Mouse (Mus musculus) hindbrain, postnatal 0 days (tissue): ENCODE results near the gene Nrp1. TPM values are rescaled to one million over a fixed set of nuclear protein-coding genes. Genes with fewer than 3 reads are reported as not detected.
A peak's percentile ranks its signal among the peaks of the same experiment; 100 is the strongest.

Experiments used
- ATAC-seq: fragments of 200-750 bp; cut with Nextera tagmentation; 2 replicates; pipeline ENCODE4 v1.8.0; 2017; ENCODE audit warnings: mild to moderate bottlenecking, moderate TSS enrichment, moderate library complexity
- DNase-seq: peaks from one replicate; pipeline ENCODE4 v3.0.0-alpha.2; 2015; ENCODE audit warnings: low spot score
- H3K27ac ChIP-seq: fragments of 300-500 bp; sonication (generic); 2 replicates; pipeline ENCODE4 v1.5.1; 2014; ENCODE audit warnings: mild to moderate bottlenecking
- H3K27me3 ChIP-seq: fragments of 300-500 bp; sonication (generic); 2 replicates; pipeline ENCODE4 v1.6.1; 2014; ENCODE audit warnings: low read length, mixed read lengths; ENCODE audit not compliant: insufficient read depth
- H3K36me3 ChIP-seq: fragments of 300-500 bp; sonication (generic); 2 replicates; pipeline ENCODE4 v1.6.1; 2014; ENCODE audit warnings: low read length, mixed read lengths; ENCODE audit not compliant: insufficient read depth
- H3K4me1 ChIP-seq: fragments of 300-500 bp; sonication (generic); 2 replicates; pipeline ENCODE4 v1.6.1; 2014; ENCODE audit warnings: antibody characterized with exemption, low read length, mixed read lengths; ENCODE audit not compliant: insufficient read depth
- H3K4me2 ChIP-seq: fragments of 300-500 bp; sonication (generic); 2 replicates; pipeline ENCODE4 v1.6.1; 2014; ENCODE audit warnings: low read depth, mild to moderate bottlenecking, low read length, moderate library complexity, mixed read lengths
- H3K4me3 ChIP-seq: fragments of 300-500 bp; sonication (generic); 2 replicates; pipeline ENCODE4 v1.5.1; 2014; ENCODE audit warnings: low read length
- H3K9ac ChIP-seq: fragments of 300-500 bp; sonication (generic); replicated peaks from 2 replicates; pipeline ENCODE4 v1.6.1; 2014; ENCODE audit warnings: mild to moderate bottlenecking, low read length, moderate library complexity, mixed read lengths
- H3K9me3 ChIP-seq: fragments of 300-500 bp; sonication (generic); 2 replicates; pipeline ENCODE4 v1.6.1; 2016; ENCODE audit warnings: low read length, mixed read lengths
- CTCF ChIP-seq: IDR thresholded peaks from 2 replicates; pipeline ENCODE4 v1.5.1; 2016; ENCODE audit warnings: antibody characterized with exemption, control low read depth, low read depth
- WGBS: fragments of 180-500 bp; shearing (Covaris S2); extraction: QIAGEN DNeasy Blood & Tissue Kit; methylation state at CpG from one replicate; pipeline ENCODE4 v1.1.7; 2014; 5-methylcytosine and 5-hydroxymethylcytosine counted together
- polyA plus RNA-seq: library from polyadenylated mRNA; unstranded; fragments of >200 nt; fragmentation: Nextera tagmentation; extraction: Ambion mirVana; gene quantifications from 2 replicates; pipeline ENCODE4 v1.2.1, GENCODE M21; 2015
- total RNA-seq: library from RNA; depleted of rRNA; stranded (reverse); fragments of >200 nt; gene quantifications from 2 replicates; pipeline ENCODE4 v1.2.3, GENCODE M21; 2014

Gene Nrp1
- total and polyA plus RNA-seq, 2 experiments from 2014 or later, result 44.3 to 51.0 TPM

DNA sequence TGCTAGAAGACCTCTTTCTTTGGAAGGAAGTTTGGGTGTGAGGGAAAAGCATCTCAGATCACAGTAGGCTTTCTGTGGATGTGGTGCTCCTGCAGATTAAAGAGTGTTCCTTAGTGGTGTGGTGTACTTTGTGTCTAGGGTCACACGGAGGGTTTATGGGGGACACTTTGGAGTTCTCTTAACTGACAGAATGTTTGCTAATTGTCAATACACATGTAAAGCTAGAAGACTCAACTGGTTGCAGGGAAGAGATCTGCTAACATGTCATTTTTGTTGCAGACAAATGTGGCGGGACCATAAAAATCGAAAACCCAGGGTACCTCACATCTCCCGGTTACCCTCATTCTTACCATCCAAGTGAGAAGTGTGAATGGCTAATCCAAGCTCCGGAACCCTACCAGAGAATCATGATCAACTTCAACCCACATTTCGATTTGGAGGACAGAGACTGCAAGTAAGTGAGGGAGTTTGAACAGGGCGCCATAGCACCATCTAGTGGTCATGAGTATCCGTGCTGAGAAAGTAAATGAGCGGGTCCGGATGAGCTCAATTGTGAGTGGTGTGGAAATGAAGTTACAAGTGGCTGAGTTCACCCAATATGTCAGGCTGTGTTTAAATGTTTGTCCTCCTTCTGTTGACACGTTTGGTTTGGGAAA is 4.7 kb downstream of the Nrp1 start:
- ATAC-seq, result no peak
- Histone ChIP-seq H3K9me3 (no peaks in the 10 kb centered on the region), H3K9ac (peak overlapping the region; percentile 33; the same call in 1 of the 2 replicates), H3K36me3 (no peaks in the 10 kb centered on the region), H3K4me1 (0 out of 2 replicates have a peak, but pooled peaks cover 2% of the 10 kb centered on the region), H3K27me3 (no peaks in the 10 kb centered on the region), H3K4me3 (peak overlapping the region; percentile 82), H3K27ac (no peak overlapping the region), H3K4me2 (peak overlapping the region; percentile 100)
- DNase-seq, result peak; percentile 92
- TF ChIP-seq CTCF, result peak; percentile 95
- 11% methylated on average over 11 of the region's 11 CpGs for WGBS

DNA sequence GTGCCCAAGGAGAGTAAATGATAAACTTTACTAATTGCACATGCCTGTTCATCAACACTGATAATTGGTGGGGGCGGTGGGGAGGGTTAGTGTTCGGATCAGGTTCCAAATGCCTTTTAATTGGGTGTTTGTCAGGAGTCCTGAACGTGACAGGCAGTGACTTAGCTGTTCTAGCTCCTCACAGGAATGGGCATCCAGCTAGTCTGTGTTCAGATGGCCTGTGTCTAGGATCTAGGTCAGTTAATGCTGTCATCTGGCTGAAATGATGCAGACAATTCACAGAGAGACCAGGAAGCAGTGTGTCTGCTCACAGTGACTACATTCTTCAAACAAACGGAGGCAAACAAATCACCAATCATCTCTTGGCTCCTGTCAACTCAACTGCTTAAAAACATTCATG is 12.1 kb downstream of the Nrp1 start:
- H3K4me1 ChIP-seq, result no peaks in the 10 kb centered on the region
- H3K27me3 ChIP-seq, result no peaks in the 10 kb centered on the region
- ATAC-seq (no peak), DNase-seq (no peak)
- no peak overlapping the region for H3K4me3 ChIP-seq
- 0 out of 2 replicates have a peak, but pooled peaks cover 3% of the 10 kb centered on the region for H3K36me3 ChIP-seq
- no peak overlapping the region for H3K4me2 ChIP-seq
- 66% methylated on average over 4 of the region's 4 CpGs for WGBS
- H3K27ac ChIP-seq, result no peak overlapping the region
- H3K9me3 ChIP-seq, result no peaks in the 10 kb centered on the region
- no peak for TF ChIP-seq CTCF
- no peak overlapping the region for H3K9ac ChIP-seq

DNA sequence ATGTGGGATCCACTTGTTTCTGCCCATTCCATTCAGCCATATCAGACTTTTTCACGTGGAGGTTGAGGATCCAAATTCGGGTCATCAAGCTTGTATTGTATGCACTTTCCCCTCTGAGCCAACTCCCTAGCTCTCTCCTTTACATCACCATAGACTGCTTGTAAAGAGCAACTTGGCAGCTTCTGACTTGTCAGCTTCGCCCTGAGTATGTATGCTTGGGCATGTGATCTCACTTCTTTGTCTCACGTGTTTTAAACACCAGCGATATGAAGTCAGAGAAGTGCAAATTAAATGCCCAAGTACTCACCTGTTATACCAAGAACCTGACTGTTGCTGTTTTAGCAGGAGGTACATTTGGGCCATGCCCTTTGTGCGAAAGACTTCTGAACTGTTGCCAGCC is 12.6 kb downstream of the Nrp1 start:
- Histone ChIP-seq H3K9me3 (no peaks in the 10 kb centered on the region), H3K4me3 (no peak overlapping the region), H3K4me2 (no peak overlapping the region), H3K9ac (no peak overlapping the region), H3K27ac (no peak overlapping the region), H3K27me3 (no peaks in the 10 kb centered on the region), H3K36me3 (0 out of 2 replicates have a peak, but pooled peaks cover 3% of the 10 kb centered on the region), H3K4me1 (no peaks in the 10 kb centered on the region)
- DNase-seq, result no peak
- WGBS, result 68% methylated on average over 6 of the region's 6 CpGs
- ATAC-seq, result no peak
- no peak for TF ChIP-seq CTCF

DNA sequence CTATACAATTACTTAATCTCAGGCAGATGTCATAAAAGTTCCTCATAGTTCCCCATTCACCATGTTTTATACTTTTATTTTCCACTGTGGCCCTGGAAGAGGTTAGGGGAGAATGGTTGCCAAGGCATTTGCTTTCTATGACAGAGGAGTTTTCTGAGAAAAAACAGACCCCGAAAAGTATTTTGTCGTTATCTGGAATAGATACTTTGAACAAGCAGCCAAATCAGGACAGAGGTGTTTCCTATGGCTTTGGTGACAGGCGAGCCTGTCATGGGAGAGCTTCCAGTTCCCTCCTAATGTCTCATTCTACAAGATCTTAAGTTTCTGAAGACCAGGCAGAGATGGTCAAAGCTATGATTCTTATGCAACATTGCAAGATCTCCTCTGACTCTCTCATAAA is 13.4 kb downstream of the Nrp1 start:
- H3K4me1 ChIP-seq, result no peaks in the 10 kb centered on the region
- H3K36me3 ChIP-seq, result 0 out of 2 replicates have a peak, but pooled peaks cover 3% of the 10 kb centered on the region
- no peak overlapping the region for H3K27ac ChIP-seq
- no peaks in the 10 kb centered on the region for H3K9me3 ChIP-seq
- DNase-seq, result no peak
- no peak for ATAC-seq
- H3K9ac ChIP-seq, result no peak overlapping the region
- TF ChIP-seq CTCF, result no peak
- H3K4me3 ChIP-seq, result no peak overlapping the region
- 88% methylated on average over 3 of the region's 3 CpGs for WGBS
- no peaks in the 10 kb centered on the region for H3K27me3 ChIP-seq
- no peak overlapping the region for H3K4me2 ChIP-seq

- Histone ChIP-seq H3K27me3 (no peaks in the 10 kb centered on the region), H3K36me3 (0 out of 2 replicates have a peak, but pooled peaks cover 3% of the 10 kb centered on the region), H3K4me2 (no peak overlapping the region), H3K4me3 (no peak overlapping the region), H3K27ac (no peak overlapping the region), H3K9ac (no peak overlapping the region), H3K9me3 (no peaks in the 10 kb centered on the region), H3K4me1 (no peaks in the 10 kb centered on the region)
- no peak for TF ChIP-seq CTCF
- DNase-seq (no peak), ATAC-seq (no peak)
- 67% methylated on average over 5 of the region's 5 CpGs for whole genome bisulfite sequencing
These were observed 14.3 kb downstream of the Nrp1 start for GRCm38 (mm10) chr8:128372724-128373123.

- Histone ChIP-seq H3K4me2 (no peak overlapping the region), H3K27ac (no peak overlapping the region), H3K27me3 (no peaks in the 10 kb centered on the region), H3K9me3 (no peaks in the 10 kb centered on the region), H3K36me3 (0 out of 2 replicates have a peak, but pooled peaks cover 3% of the 10 kb centered on the region), H3K9ac (no peak overlapping the region), H3K4me3 (no peak overlapping the region), H3K4me1 (no peaks in the 10 kb centered on the region)
- no peak for DNase-seq
- WGBS, result 83% methylated on average over 6 of the region's 6 CpGs
- no peak for ATAC-seq
- TF ChIP-seq CTCF, result no peak
These were observed 15.0 kb downstream of the Nrp1 start for GRCm38 (mm10) chr8:128373418-128373817.

DNA sequence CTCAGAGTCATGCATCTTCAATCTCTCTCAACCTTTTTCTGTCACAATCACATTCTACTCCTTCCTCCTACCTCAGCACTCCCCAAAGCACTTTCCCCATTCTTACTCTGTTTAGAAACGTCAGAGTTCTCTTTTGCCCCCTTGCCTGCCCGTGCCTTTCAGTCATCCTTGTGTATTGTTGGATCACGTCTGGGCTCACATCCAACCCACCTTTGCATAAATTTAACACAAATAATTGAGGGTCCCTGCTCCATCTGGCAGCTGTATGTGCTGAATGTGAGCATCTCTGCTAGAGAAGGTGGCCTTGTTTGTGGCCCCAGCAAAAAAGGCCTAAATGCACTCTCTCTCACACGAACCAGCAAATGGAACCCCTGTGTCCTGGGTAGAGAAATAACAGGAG is 16.9 kb downstream of the Nrp1 start:
- no peak overlapping the region for H3K4me3 ChIP-seq
- DNase-seq, result no peak
- WGBS, result 33% methylated on average over 4 of the region's 4 CpGs
- no peak overlapping the region for H3K9ac ChIP-seq
- no peaks in the 10 kb centered on the region for H3K27me3 ChIP-seq
- no peak for TF ChIP-seq CTCF
- no peak overlapping the region for H3K27ac ChIP-seq
- no peak for ATAC-seq
- no peak overlapping the region for H3K4me2 ChIP-seq
- H3K9me3 ChIP-seq, result no peaks in the 10 kb centered on the region
- 0 out of 2 replicates have a peak, but pooled peaks cover 3% of the 10 kb centered on the region for H3K36me3 ChIP-seq
- H3K4me1 ChIP-seq, result 0 out of 2 replicates have a peak, but pooled peaks cover 3% of the 10 kb centered on the region
